Mouse (Mus musculus) lung, postnatal 14 days (tissue): ENCODE results near the gene Olfr237-ps1.
"Not testable (repeated sequence)": the region's sequence is repeated elsewhere in the genome, so short reads cannot be mapped to it uniquely, and the experiment has no call there.

Experiments used
- DNase-seq: peaks from one replicate; pipeline ENCODE4 v3.0.0; 2021

Olfr237-ps1 gene

GRCm38 (mm10) chr6:43146267-43146666 lies at the start of gene Olfr237-ps1:
Olfr237-ps1 (plus strand) TSS chr6:43146567.
- DNase-seq = not testable (repeated sequence)

DNA sequence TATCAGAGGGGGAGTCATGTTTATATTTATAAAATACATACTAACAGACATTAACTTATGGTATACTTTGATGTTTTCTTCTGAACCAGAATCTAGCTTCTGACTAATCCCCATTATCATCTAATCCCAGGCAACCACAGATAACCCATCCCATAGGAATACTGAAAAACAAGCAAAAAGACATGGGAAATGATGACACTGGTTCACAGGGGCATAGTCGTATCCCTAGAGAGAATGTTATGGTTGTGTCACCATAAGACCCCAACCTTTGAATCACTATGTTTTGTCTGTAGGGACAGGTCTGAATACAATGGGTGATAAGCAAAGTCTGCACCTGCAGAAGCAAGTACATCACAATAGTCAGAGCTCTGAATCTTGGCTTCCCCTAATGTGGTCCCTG lies 40.3 kb upstream of the Olfr237-ps1 start, which contains the start of gene Olfr441:
TSS of gene Olfr441 (plus strand) at position 301 of the 400 bp plus-strand sequence.
- DNase-seq = not testable (repeated sequence)

GRCm38 (mm10) chr6:43159502-43159901 lies 13.1 kb downstream of the Olfr237-ps1 start:
- no peak for DNase-seq

DNA sequence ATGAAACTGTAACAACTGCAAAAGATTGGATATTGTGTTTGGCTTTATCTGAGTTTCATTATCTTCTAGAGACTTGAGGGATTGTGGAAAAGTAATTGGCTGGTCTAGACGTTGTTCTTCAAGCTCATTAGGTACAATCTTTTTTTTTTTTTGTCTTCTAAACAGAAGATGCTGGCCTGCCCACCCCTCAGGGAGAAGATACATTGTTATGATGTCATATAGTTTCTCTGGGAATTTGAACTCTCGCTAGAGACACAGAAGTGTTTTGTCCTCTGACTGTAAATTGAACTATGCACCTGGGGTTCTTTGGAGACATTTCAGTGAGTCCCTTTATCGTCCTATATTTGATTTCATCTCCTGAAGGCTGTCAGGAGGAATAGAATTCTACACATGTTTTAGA lies 16.6 kb downstream of the Olfr237-ps1 start, which contains the start of gene Olfr437:
TSS of gene Olfr437 (plus strand) at position 301 of the 400 bp plus-strand sequence.
- DNase-seq = no peak

GRCm38 (mm10) chr6:43167246-43167645 lies 20.9 kb downstream of the Olfr237-ps1 start:
- DNase-seq = no peak

GRCm38 (mm10) chr6:43171840-43172239 lies 25.5 kb downstream of the Olfr237-ps1 start, which contains the start of gene Olfr13:
Olfr13 (plus strand) TSS chr6:43172140.
- no peak for DNase-seq

- DNase-seq = no peak
These were observed 31.8 kb downstream of the Olfr237-ps1 start for GRCm38 (mm10) chr6:43178129-43178528.

DNA sequence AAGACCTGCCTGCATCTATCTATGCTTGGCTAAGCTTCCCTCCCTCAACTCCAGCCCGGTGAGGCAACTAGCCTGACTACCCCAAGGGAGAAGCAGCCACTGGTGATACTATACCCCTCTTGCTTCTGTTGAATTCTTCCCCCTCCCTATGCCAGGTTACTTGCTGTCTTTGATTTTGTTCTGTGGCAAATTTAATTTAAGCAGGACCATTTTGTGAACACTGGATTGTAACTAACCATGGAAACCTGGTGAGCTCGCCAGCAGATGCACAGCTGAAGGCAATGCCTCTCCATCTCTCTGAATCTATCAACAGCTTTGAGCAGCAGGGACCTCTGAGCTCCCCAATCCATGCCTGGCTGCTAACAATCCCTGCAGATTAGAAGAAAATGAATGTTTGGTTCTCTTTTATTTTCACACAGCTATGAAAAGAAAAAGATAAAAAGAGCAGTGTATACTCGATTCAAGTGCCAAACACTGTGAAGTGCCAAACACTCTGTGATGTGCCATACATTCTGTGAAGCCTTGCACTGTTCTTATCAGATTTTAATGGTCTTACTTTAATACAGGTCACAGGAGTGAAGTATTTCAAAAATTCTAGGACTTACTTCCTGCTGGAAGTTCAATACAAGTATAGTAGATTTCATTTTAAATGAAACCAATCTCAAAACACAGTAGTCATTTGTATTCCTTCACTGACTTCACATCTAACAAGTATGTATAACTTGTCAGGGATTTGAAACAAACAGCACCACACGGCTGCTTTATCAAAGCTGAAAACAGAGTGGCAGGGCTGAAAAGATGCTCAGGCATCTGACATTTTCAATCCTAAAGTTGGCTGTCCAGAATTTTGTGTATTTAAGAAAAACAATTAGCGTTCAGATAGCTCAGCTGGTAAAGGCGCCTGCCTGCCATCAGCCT lies 32.5 kb downstream of the Olfr237-ps1 start:
- DNase-seq = no peak

GRCm38 (mm10) chr6:43190986-43191385 lies 44.6 kb downstream of the Olfr237-ps1 start:
- no peak for DNase-seq

DNA sequence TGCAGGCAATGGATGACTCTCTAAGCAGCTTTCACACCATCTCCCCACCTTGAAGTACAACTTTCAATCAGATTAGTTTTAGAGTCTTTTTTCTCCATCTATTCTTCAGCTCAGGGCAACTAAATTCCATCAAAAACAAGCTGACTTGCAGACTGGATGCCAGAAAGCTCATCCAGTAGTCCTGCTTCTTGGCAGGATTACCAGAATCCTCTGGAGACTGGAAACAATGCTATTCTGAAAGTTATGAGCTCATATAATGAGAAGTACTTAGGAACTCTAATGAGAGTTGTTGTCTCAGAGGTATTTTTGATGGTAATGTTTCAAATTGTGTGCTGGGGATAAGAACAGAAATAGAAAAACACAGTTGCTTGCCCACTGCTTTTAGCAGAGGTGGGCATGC lies 50.4 kb downstream of the Olfr237-ps1 start, which contains the start of gene Olfr435:
TSS of gene Olfr435 (plus strand) at position 366 of the 400 bp plus-strand sequence.
- no peak for DNase-seq

DNA sequence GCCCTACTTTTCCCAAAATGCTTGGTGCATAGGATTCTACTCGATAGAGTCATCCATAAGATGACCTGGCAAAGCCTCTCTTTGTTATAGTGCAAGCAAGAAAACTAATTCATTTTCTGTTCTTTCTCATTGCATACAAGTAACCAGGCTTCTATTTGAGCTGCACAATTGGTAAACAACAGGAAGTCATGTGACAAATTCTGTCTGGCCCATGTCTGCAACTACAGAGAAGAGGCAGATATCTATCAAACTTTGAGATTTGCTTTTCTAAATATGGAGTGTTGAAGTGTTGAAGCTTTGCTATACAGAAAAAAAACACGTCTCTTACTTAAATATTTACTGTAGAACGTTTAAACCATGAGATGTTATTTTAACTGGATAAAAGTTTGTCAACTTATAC lies 51.7 kb downstream of the Olfr237-ps1 start:
- DNase-seq = no peak

- DNase-seq = no peak
These were observed 56.4 kb downstream of the Olfr237-ps1 start for GRCm38 (mm10) chr6:43202786-43203185.

GRCm38 (mm10) chr6:43205355-43205754 lies 59.0 kb downstream of the Olfr237-ps1 start:
- no peak for DNase-seq
